Mouse (Mus musculus): ENCODE measurements around the gene Rsbn1l.
A peak's percentile ranks its signal among the peaks of the same experiment; 100 is the strongest.

The Rsbn1l gene

GRCm38 (mm10) chr5:20956298-20956697 is at the start of gene Rsbn1l:
Gene Rsbn1l, minus strand, starts transcription at chr5:20956398.
- DNase-seq (ENCODE audit: low spot score), result no peak

- no peak for DNase-seq (ENCODE audit: low spot score)
Observed at GRCm38 (mm10) chr5:21002723-21003122, 46.5 kb upstream of the Rsbn1l start.

- no peak for DNase-seq (ENCODE audit: low spot score)
Observed at GRCm38 (mm10) chr5:21001622-21002315, 45.6 kb upstream of the Rsbn1l start.

- no peak for DNase-seq (ENCODE audit: low spot score)
Observed at GRCm38 (mm10) chr5:20998427-20998826, 42.2 kb upstream of the Rsbn1l start.

- no peak for DNase-seq (ENCODE audit: low spot score)
Observed at GRCm38 (mm10) chr5:20997555-20997954, 41.4 kb upstream of the Rsbn1l start.

GRCm38 (mm10) chr5:20990062-20990809 is 34.0 kb upstream of the Rsbn1l start:
- no peak for DNase-seq (ENCODE audit: low spot score)

DNA sequence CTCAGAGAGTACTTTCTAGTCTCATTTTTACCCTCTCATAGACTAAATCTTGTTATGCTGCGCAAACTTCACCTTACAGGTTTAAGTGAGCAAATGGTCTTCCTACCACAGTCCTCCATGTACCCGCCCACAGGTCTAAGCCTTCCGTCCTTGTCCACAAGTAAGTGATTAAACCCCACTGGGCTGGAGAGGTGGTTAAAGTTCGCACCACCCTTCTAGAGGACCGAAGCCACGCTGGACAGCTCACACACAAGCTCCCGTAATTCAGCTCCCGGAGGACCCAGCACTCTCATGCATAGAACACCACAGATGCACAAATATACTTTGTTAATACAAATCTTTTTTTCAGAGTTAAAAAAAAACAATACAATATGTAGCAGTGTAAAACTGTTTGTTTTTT is 30.1 kb upstream of the Rsbn1l start:
- no peak for DNase-seq (ENCODE audit: low spot score)

DNA sequence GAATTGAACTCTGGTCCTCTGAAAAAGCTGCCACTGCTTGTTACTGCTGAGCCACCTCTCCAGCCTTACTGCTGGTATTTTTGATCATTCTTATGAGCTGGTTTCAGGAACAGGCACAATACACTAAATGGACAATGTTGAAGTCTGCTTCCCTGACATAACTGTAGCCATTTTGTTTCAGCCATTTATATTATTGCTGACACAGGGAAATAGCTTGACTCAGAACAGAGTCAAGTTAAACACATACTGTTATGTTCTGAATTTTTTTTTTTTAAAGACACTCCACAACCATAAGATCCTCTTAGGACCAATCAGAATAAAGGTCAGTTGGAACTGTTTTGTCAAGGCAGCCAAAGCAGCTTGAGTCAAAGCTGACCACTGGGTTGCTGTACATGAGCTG is 27.3 kb upstream of the Rsbn1l start:
- DNase-seq (ENCODE audit: low spot score), result no peak

DNA sequence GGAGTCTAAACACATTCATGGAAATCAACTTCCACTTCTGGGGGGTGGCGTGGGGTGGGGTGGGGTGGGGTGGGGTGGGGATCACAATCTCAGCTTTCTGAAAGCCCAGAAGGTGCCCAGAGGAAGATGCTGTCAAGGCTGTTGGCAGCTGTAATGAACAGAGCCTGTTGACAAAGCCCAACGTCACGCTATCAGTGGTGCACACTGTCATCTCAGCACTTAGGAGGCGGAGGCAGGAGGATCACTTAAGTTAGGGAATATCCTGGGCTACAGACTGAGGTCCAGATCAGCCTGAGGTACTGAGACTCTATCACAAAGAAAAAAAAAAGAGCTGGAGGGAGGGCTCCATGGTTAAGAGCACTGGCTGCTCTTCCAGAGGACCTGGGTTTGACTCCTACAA is 18.5 kb upstream of the Rsbn1l start:
- no peak for DNase-seq (ENCODE audit: low spot score)

DNA sequence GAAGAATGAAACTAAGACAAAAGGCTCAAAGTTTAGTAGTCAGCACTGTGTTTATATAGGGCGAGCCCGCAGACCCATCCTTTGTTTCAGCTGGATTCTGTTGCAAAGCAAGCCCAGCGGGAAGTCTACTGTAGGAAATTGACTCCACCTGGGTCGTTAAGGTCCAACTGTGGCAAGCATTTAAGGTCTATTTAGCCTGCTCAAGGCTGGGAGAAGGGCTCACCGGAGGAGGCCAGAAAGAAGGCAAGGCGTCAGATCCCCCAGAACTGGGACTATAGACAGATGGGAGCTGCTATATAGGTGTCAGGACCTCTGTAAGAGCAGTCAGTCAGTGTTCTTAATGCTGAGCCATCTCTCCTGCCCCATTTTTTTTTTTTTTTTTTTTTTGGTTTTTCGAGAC is 17.8 kb upstream of the Rsbn1l start:
- DNase-seq (ENCODE audit: low spot score), result no peak

DNA sequence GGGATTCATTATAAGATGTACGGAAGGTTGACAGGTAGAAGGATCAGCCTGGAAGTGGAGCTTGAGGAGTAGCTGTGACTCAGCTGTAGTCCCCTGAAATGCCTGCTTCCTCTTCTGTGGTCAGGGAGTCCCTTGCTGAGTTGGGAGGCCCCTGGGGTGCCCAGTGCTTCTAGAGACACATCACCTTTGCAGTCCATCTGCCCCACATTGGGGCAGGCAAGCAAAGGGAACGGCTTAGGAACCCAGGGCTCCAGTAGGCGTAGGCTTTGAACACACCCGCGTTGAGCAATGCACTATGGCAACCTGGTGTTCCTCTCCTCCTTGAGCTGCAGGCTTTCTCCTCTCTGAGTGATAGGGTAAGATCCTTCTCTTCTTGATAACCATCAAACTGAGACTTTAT is 16.9 kb upstream of the Rsbn1l start:
- no peak for DNase-seq (ENCODE audit: low spot score)

DNA sequence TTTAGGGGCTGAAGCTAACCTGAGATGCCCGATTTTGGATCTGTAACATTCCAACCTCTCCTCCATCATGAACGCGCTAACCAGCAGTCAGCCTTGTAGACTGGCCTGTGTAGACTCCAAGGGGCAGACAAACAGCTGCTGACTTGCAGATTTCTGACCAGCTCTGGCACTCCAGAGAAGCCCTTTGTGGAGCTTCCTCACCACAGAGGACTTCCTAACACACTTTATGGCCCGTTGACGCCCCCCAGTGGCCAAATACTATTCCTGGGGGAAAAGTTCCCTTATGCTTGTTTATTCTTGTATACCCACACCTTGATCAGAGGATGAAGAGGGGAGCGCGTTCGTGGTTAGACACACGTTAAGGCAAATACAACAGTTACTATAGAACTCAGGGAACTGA is 12.8 kb upstream of the Rsbn1l start:
- no peak for DNase-seq (ENCODE audit: low spot score)

DNA sequence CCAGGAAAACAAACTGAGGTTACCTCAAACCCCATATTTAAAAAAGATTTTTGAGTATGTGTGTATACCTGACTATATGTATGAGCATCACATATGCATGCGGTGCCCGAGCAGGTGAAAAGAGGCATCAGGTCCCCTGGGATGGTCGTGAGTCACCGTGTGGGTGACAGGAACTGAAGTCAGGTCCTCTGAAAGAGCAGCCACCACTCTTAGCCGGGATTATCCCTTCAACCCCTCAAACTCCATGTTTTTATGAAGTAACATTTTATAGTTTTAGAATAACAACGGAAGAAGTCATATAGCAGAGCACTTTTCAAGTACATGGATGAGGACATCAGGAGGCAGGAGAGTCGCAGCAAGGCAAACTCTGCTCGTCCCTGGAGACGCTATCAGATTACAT is 12.3 kb upstream of the Rsbn1l start:
- DNase-seq (ENCODE audit: low spot score), result no peak

DNA sequence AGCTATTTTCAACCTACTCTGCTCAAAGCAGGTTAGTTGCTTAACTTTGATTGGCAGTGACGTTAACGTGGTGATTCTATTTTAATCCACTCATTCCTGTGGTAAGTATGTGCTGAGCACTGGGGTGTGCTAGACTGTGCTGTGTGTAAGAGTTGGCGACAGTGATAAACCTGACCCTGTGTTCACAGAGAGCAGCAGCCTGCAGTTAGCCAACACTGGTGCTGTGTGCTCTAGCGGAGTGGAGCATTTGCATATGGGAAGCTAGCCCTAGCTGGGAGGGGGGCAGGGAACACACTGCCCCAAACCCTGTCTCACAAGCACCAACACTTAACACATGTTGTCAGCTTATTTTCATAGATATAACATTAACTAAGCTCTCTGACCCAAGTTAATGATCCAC is 11.7 kb upstream of the Rsbn1l start:
- DNase-seq (ENCODE audit: low spot score), result no peak

GRCm38 (mm10) chr5:20964446-20964845 is 8.2 kb upstream of the Rsbn1l start:
- DNase-seq (ENCODE audit: low spot score), result no peak

DNA sequence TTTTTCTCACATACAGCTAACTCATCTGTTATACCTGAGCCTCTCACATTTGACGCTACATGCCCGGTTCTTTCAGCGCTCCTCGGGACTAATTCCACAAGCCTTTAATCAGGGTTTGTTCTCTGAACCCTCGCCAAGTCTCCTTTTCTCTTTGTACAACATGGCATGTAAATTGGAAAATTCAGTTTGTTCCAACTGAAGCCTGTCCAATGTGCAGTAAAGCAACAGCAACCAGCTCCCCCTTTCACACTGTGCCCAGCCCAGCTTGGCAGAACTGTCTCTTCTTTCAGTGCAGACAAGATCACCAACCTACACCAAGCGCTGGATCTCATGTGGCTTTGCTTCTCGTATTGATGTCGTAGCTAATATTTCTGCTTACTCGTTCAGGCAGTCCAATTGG is 7.1 kb upstream of the Rsbn1l start:
- DNase-seq (ENCODE audit: low spot score), result no peak

DNA sequence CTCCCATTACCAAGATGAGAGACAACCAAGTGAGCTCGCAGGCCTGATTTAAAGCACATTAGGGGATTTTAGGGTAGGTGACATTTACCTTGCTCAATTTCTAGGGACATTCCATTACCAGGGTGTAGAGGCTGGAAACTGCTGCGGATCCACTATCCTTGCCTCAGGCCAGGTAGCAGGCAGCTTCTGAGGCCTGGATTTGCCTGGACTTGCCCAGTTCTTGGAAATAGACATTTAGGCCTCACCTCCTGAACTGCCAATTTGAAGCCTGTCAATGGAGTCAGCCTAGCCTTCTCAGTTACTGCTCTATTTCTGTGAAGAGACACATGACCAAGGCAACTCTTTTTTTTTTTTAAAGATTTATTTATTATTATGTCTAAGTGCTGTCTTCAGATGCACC is 4.7 kb upstream of the Rsbn1l start:
- DNase-seq (ENCODE audit: low spot score), result no peak

- DNase-seq (ENCODE audit: low spot score), result no peak
Observed at GRCm38 (mm10) chr5:20955114-20955835, 923 bp downstream of the Rsbn1l start.

DNA sequence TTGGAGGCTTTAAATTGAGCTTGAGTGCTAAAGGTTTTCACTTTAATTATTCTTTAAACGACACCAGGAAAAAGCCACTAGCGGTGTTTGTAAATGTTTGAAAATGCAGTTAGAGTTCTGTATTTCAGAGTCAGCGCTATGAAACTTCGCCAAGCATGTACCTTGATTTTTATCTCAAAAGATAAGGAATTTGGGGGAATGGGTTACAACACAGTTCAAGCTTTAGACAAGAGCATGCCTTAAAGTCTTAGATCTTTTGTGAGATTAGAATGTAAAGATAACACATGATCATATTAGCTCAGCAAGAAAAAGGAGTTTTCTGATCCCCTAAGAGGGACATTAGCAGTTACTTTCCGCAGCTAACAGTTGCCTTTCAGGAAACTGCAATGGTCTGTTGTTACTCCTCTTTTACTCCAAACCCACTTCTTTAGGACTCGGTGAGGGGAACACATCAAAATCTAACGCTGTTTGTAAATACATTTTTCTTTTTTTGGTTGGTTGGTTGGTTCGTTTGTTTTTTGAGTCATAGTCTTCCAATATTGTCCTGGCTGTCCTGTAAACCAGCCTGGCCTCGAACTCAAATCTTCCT is 3.8 kb downstream of the Rsbn1l start:
- no peak for DNase-seq (ENCODE audit: low spot score)

DNA sequence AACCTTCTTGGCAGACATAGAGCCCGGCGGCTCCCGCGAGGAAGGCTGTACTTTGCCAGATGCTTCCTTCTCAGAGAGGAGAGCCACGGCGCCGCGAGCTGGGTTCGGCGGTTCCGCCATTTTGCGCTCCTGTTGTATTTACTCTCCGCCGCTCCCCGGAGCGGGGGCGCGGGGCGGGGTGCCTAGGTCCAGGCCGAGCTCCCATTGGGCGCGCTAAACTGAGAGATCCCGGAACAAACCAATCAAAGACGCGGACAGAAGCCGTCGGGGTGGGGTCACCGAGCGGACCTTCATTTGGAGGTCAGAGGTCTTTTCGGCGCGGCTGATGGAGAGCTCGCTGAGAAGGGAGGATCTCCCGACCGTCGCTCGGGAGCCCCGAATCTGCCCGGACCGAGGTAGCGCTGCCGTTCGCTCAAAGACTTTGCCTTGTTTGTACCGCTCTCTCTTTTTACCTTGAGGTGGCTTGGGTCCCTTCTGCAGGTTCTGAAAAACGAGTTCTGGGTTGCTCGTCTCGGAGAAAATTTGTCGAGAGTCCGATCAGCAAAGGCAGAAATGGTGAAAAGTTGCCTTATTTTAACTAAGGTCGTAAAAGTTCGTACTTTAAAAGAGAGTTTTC is 4.4 kb downstream of the Rsbn1l start:
- peak; percentile 93 for DNase-seq (ENCODE audit: low spot score)

- DNase-seq (ENCODE audit: low spot score), result no peak
Observed at GRCm38 (mm10) chr5:20950855-20951650, 5.1 kb downstream of the Rsbn1l start.

GRCm38 (mm10) chr5:20950516-20950854 is 5.7 kb downstream of the Rsbn1l start:
- DNase-seq (ENCODE audit: low spot score), result no peak
